Mouse (Mus musculus): ENCODE results near the gene Ctcfl.
A peak's percentile ranks its signal among the peaks of the same experiment; 100 is the strongest.

GRCm38 (mm10) chr2:173044198-173044970 lies 74.9 kb downstream of the Ctcfl start:
- peak; percentile 53 for TF ChIP-seq CTCF (IDR thresholded peaks at IDR 0.05)
- no peak for TF ChIP-seq POLR2A (IDR thresholded peaks at IDR 0.05; ENCODE audit: insufficient read depth, low read depth, low read length)

All from heart, adult 2 months (tissue).